Mouse (Mus musculus): Measurements from ENCODE around the gene Il6ra. TPM values are rescaled to one million over a fixed set of nuclear protein-coding genes. Genes with fewer than 3 reads are reported as not detected.

Gene Il6ra
- polyA plus RNA-seq (2014; fragmentation: Nextera tagmentation; extraction: Ambion mirVana), result 0.37 and 0.47 TPM in 2 replicates

GRCm38 (mm10) chr3:89912543-89913391, at the start of gene Il6ra:
Il6ra (minus strand) TSS chr3:89913196.
- H3K4me2 ChIP-seq (ENCODE audit: low read length), result peak within 1 kb of the TSS; percentile 96
- H3K9ac ChIP-seq (ENCODE audit: low read length), result peak within 1 kb of the TSS; percentile 62
- H3K4me3 ChIP-seq (ENCODE audit: low read depth, low read length), result peak within 1 kb of the TSS; percentile 47
- no peaks in the 10 kb centered on the region for H3K4me1 ChIP-seq (ENCODE audit: control insufficient read depth, insufficient read depth, low read length)
- H3K36me3 ChIP-seq (ENCODE audit: control insufficient read depth, insufficient read depth, low read length), result no peaks in the 10 kb centered on the region
- ATAC-seq, result peak; percentile 88
- H3K27ac ChIP-seq (ENCODE audit: low read depth, low read length), result no peak within 1 kb of the TSS
- WGBS, result 1% methylated on average over 69 of the region's 75 CpGs
- H3K9me3 ChIP-seq (replicated peaks; ENCODE audit: control insufficient read depth, low read length), result no peaks in the 10 kb centered on the region
- peaks cover 20% of the 10 kb centered on the region for H3K27me3 ChIP-seq (replicated peaks; ENCODE audit: control insufficient read depth, insufficient read depth, low read length)
- peak; percentile 78 for DNase-seq (ENCODE audit: low spot score)

GRCm38 (mm10) chr3:89962059-89962750, 49.2 kb upstream of the Il6ra start:
- no peaks in the 10 kb centered on the region for H3K9me3 ChIP-seq (replicated peaks; ENCODE audit: control insufficient read depth, low read length)
- peaks cover 19% of the 10 kb centered on the region for H3K36me3 ChIP-seq (ENCODE audit: control insufficient read depth, insufficient read depth, low read length)
- DNase-seq (ENCODE audit: low spot score), result peak; percentile 32
- H3K27ac ChIP-seq (ENCODE audit: low read depth, low read length), result peak overlapping the region; percentile 93
- peak overlapping the region; percentile 92 for H3K4me3 ChIP-seq (ENCODE audit: low read depth, low read length)
- ATAC-seq, result no peak
- peak overlapping the region; percentile 96 for H3K4me2 ChIP-seq (ENCODE audit: low read length)
- H3K4me1 ChIP-seq (ENCODE audit: control insufficient read depth, insufficient read depth, low read length), result peaks cover 36% of the 10 kb centered on the region
- H3K27me3 ChIP-seq (replicated peaks; ENCODE audit: control insufficient read depth, insufficient read depth, low read length), result no peaks in the 10 kb centered on the region
- WGBS, result 6% methylated on average over 14 of the region's 14 CpGs
- peak overlapping the region; percentile 93 for H3K9ac ChIP-seq (ENCODE audit: low read length)

- Histone ChIP-seq H3K27me3 (replicated peaks; ENCODE audit: control insufficient read depth, insufficient read depth, low read length) (no peaks in the 10 kb centered on the region), H3K36me3 (ENCODE audit: control insufficient read depth, insufficient read depth, low read length) (peaks cover 27% of the 10 kb centered on the region), H3K9ac (ENCODE audit: low read length) (peak overlapping the region; percentile 93; the same call in 1 of the 2 replicates), H3K9me3 (replicated peaks; ENCODE audit: control insufficient read depth, low read length) (no peaks in the 10 kb centered on the region), H3K27ac (ENCODE audit: low read depth, low read length) (no peak overlapping the region), H3K4me2 (ENCODE audit: low read length) (peak overlapping the region; percentile 96), H3K4me1 (ENCODE audit: control insufficient read depth, insufficient read depth, low read length) (peaks cover 36% of the 10 kb centered on the region), H3K4me3 (ENCODE audit: low read depth, low read length) (peak overlapping the region; percentile 8; the same call in 1 of the 2 replicates)
- no peak for ATAC-seq
- 59% methylated on average over 4 of the region's 4 CpGs for WGBS
- DNase-seq (ENCODE audit: low spot score), result no peak
These were observed 48.4 kb upstream of the Il6ra start for GRCm38 (mm10) chr3:89961436-89961835.

DNA sequence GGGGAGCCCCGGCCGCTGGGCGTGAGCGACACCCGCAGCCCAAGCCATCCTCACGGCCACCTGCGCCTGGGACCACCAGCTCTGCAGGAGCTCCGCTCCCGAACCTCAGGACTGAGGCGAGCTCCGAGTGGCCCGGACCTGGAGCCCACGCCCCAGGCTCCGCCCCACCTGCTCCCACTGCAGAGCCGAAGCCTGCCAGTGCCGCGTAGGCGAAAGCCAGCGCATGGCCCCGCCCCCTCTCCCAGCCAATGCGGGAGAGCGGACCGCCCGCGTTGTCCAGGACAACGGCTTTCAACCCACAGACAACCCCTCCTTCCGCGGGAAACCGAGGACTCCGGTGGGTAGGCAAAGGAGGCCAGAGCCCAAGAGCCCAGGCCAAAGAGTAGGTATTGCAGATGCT, 47.5 kb upstream of the Il6ra start:
- under 1% methylated on average over 30 of the region's 30 CpGs for WGBS
- Histone ChIP-seq H3K27ac (ENCODE audit: low read depth, low read length) (no peak overlapping the region), H3K9me3 (replicated peaks; ENCODE audit: control insufficient read depth, low read length) (no peaks in the 10 kb centered on the region), H3K4me3 (ENCODE audit: low read depth, low read length) (peak overlapping the region; percentile 53), H3K27me3 (replicated peaks; ENCODE audit: control insufficient read depth, insufficient read depth, low read length) (no peaks in the 10 kb centered on the region), H3K4me2 (ENCODE audit: low read length) (peak overlapping the region; percentile 96), H3K36me3 (ENCODE audit: control insufficient read depth, insufficient read depth, low read length) (peaks cover 36% of the 10 kb centered on the region), H3K9ac (ENCODE audit: low read length) (peak overlapping the region; percentile 75), H3K4me1 (ENCODE audit: control insufficient read depth, insufficient read depth, low read length) (peaks cover 36% of the 10 kb centered on the region)
- DNase-seq (ENCODE audit: low spot score), result peak; percentile 95
- ATAC-seq, result peak; percentile 89

- 71% methylated on average over 4 of the region's 4 CpGs for WGBS
- H3K36me3 ChIP-seq (ENCODE audit: control insufficient read depth, insufficient read depth, low read length), result peaks cover 46% of the 10 kb centered on the region
- no peaks in the 10 kb centered on the region for H3K9me3 ChIP-seq (replicated peaks; ENCODE audit: control insufficient read depth, low read length)
- DNase-seq (ENCODE audit: low spot score) (peak; percentile 30), ATAC-seq (no peak)
- peak overlapping the region; percentile 96 for H3K4me2 ChIP-seq (ENCODE audit: low read length)
- H3K4me3 ChIP-seq (ENCODE audit: low read depth, low read length), result peak overlapping the region; percentile 53; the same call in 1 of the 2 replicates
- no peaks in the 10 kb centered on the region for H3K27me3 ChIP-seq (replicated peaks; ENCODE audit: control insufficient read depth, insufficient read depth, low read length)
- H3K27ac ChIP-seq (ENCODE audit: low read depth, low read length), result no peak overlapping the region
- peaks cover 32% of the 10 kb centered on the region for H3K4me1 ChIP-seq (ENCODE audit: control insufficient read depth, insufficient read depth, low read length)
- peak overlapping the region; percentile 21; the same call in 1 of the 2 replicates for H3K9ac ChIP-seq (ENCODE audit: low read length)
These were observed 46.4 kb upstream of the Il6ra start for GRCm38 (mm10) chr3:89959435-89959834.

GRCm38 (mm10) chr3:89957880-89958279, 44.9 kb upstream of the Il6ra start:
- Histone ChIP-seq H3K27me3 (replicated peaks; ENCODE audit: control insufficient read depth, insufficient read depth, low read length) (no peaks in the 10 kb centered on the region), H3K36me3 (ENCODE audit: control insufficient read depth, insufficient read depth, low read length) (peaks cover 61% of the 10 kb centered on the region), H3K27ac (ENCODE audit: low read depth, low read length) (no peak overlapping the region), H3K9ac (ENCODE audit: low read length) (no peak overlapping the region), H3K4me2 (ENCODE audit: low read length) (no peak overlapping the region), H3K9me3 (replicated peaks; ENCODE audit: control insufficient read depth, low read length) (no peaks in the 10 kb centered on the region), H3K4me1 (ENCODE audit: control insufficient read depth, insufficient read depth, low read length) (peaks cover 31% of the 10 kb centered on the region), H3K4me3 (ENCODE audit: low read depth, low read length) (no peak overlapping the region)
- DNase-seq (ENCODE audit: low spot score) (no peak), ATAC-seq (no peak)
- WGBS, result 95% methylated on average over 9 of the region's 9 CpGs

DNA sequence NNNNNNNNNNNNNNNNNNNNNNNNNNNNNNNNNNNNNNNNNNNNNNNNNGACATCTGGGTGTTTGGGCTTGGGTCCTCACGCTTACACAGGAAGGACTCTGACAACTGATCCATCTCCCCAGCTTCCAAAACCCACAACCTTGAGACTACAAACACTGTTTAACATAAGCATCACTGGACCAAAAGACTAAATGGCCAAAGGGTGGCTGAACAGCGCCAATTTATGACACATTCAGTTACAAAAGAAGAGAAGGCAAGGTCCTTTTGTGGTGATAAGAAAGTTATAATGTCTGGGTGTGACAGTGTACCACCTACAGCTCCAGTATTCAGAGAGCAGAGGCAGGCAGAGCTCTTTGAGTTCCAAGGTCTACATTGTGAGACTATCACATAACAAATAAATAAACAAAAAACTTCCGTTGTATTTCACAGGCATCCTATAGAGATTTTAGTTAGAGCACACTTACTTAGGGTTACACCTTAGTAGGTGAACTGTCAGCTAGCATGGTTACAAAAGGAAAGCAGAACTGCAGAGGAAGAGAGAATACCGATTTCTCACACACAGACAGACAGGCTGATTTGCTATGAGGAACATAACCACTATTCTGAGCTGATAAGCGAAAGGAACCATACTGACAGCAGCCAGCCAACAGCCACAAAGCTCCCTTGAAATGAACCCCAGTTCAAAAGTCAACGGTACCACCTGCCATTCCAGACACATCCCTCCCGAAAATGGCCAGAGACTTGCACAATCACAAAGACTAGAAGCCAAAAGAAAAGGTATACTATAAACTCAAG, 43.4 kb upstream of the Il6ra start:
- WGBS, result 92% methylated on average over 7 of the region's 7 CpGs
- H3K4me1 ChIP-seq (ENCODE audit: control insufficient read depth, insufficient read depth, low read length), result peaks cover 21% of the 10 kb centered on the region
- H3K27ac ChIP-seq (ENCODE audit: low read depth, low read length), result no peak overlapping the region
- DNase-seq (ENCODE audit: low spot score) (no peak), ATAC-seq (no peak)
- no peaks in the 10 kb centered on the region for H3K27me3 ChIP-seq (replicated peaks; ENCODE audit: control insufficient read depth, insufficient read depth, low read length)
- H3K9ac ChIP-seq (ENCODE audit: low read length), result no peak overlapping the region
- peaks cover 76% of the 10 kb centered on the region for H3K36me3 ChIP-seq (ENCODE audit: control insufficient read depth, insufficient read depth, low read length)
- no peak overlapping the region for H3K4me3 ChIP-seq (ENCODE audit: low read depth, low read length)
- H3K9me3 ChIP-seq (replicated peaks; ENCODE audit: control insufficient read depth, low read length), result no peaks in the 10 kb centered on the region
- H3K4me2 ChIP-seq (ENCODE audit: low read length), result no peak overlapping the region

GRCm38 (mm10) chr3:89953420-89953819, 40.4 kb upstream of the Il6ra start:
- Histone ChIP-seq H3K4me1 (ENCODE audit: control insufficient read depth, insufficient read depth, low read length) (no peaks in the 10 kb centered on the region), H3K27ac (ENCODE audit: low read depth, low read length) (no peak overlapping the region), H3K9ac (ENCODE audit: low read length) (no peak overlapping the region), H3K36me3 (ENCODE audit: control insufficient read depth, insufficient read depth, low read length) (peaks cover 99% of the 10 kb centered on the region), H3K4me3 (ENCODE audit: low read depth, low read length) (no peak overlapping the region), H3K4me2 (ENCODE audit: low read length) (no peak overlapping the region), H3K27me3 (replicated peaks; ENCODE audit: control insufficient read depth, insufficient read depth, low read length) (no peaks in the 10 kb centered on the region), H3K9me3 (replicated peaks; ENCODE audit: control insufficient read depth, low read length) (no peaks in the 10 kb centered on the region)
- 2% methylated on average over 4 of the region's 4 CpGs for WGBS
- DNase-seq (ENCODE audit: low spot score) (peak; percentile 91), ATAC-seq (peak; percentile 34; the same call in 1 of the 2 replicates)

All from forebrain, embryonic 14.5 days (tissue).